Mouse (Mus musculus) myocyte (in vitro differentiated cells): Measurements from ENCODE around the gene Gm37240.

Experiments used
- POLR2AphosphoS2 ChIP-seq: IDR thresholded peaks from one replicate; pipeline ENCODE4 v1.6.1; 2011; ENCODE audit warnings: low read depth, control low read depth; ENCODE audit not compliant: insufficient read length
- TCF3 ChIP-seq: IDR thresholded peaks from one replicate; pipeline ENCODE4 v1.6.1; 2011; ENCODE audit warnings: low read depth, control low read depth; ENCODE audit not compliant: insufficient read length

- TF ChIP-seq POLR2AphosphoS2: no peak
- TF ChIP-seq TCF3: no peak
Observed at GRCm38 (mm10) chr3:85362883-85363282, 524.4 kb downstream of the Gm37240 start.
